Mouse (Mus musculus) heart, adult 2 months (tissue): ENCODE measurements around the gene Pdgfc. TPM values are rescaled to one million over a fixed set of nuclear protein-coding genes. Genes with fewer than 3 reads are reported as not detected.

ENCODE experiments used
- DNase-seq, 2 experiments: peaks; one replicate each; pipeline ENCODE4 v3.0.0; 2021
- H3K27ac ChIP-seq: fragments of 200-600 bp; 2 replicates; pipeline ENCODE4 v1.8.1; 2022
- H3K27me3 ChIP-seq: fragments of 200-500 bp; 2 replicates; pipeline ENCODE4 v1.6.1; 2012; ENCODE audit warnings: mild to moderate bottlenecking, low read length, inconsistent platforms, mixed read lengths; ENCODE audit not compliant: control insufficient read depth, insufficient read depth
- H3K36me3 ChIP-seq: fragments of 200-500 bp; 2 replicates; pipeline ENCODE4 v1.6.1; 2012; ENCODE audit warnings: low read length, inconsistent platforms; ENCODE audit not compliant: control insufficient read depth, insufficient read depth
- H3K4me1 ChIP-seq: fragments of 200-500 bp; 2 replicates; pipeline ENCODE4 v1.6.1; 2011; ENCODE audit warnings: low read length; ENCODE audit not compliant: control insufficient read depth, insufficient read depth
- H3K4me3 ChIP-seq: fragments of 200-600 bp; 2 replicates; pipeline ENCODE4 v1.8.1; 2022
- H3K79me2 ChIP-seq: fragments of 200-500 bp; replicated peaks from 2 replicates; pipeline ENCODE4 v1.6.1; 2012; ENCODE audit warnings: mild to moderate bottlenecking, inconsistent platforms, low read length, moderate library complexity, mixed read lengths; ENCODE audit not compliant: control insufficient read depth, insufficient read depth
- H3K9ac ChIP-seq: fragments of 200-500 bp; 2 replicates; pipeline ENCODE4 v1.6.1; 2012; ENCODE audit warnings: low read depth, mild to moderate bottlenecking, control low read depth, inconsistent platforms, low read length, mixed read lengths
- CTCF ChIP-seq: fragments of 200-600 bp; IDR thresholded peaks from 2 replicates; pipeline ENCODE4 v1.8.1; 2022; ENCODE audit warnings: antibody characterized with exemption, mild to moderate bottlenecking, moderate library complexity
- EP300 ChIP-seq: fragments of 200-500 bp; IDR thresholded peaks from 2 replicates; pipeline ENCODE4 v1.6.1; 2011; ENCODE audit warnings: low read depth, low read length, control low read depth; ENCODE audit not compliant: insufficient read depth
- POLR2A ChIP-seq: fragments of 200-500 bp; IDR thresholded peaks from 2 replicates; pipeline ENCODE4 v1.6.1; 2011; ENCODE audit warnings: mild to moderate bottlenecking, low read depth, low read length, control low read depth; ENCODE audit not compliant: insufficient read depth
- WGBS: fragments of 180-500 bp; shearing (Covaris S2); methylation state at CpG from one replicate; pipeline ENCODE4 v1.1.7; 2018; 5-methylcytosine and 5-hydroxymethylcytosine counted together
- intact Hi-C: fragments of 180-260 bp; cut with DNase I; formaldehyde crosslinking; loops from one replicate; pipeline ENCODE4 v1.15.1; 2025
- polyA plus RNA-seq: library from polyadenylated mRNA; depleted of rRNA; stranded (reverse); fragments of >200 nt; gene quantifications from 2 replicates; pipeline ENCODE4 v1.2.3, GENCODE M21; 2012
- total RNA-seq, 2 experiments: library from RNA; stranded (reverse); gene quantifications; 2 replicates each; pipeline ENCODE4 v1.2.3; 2021

The Pdgfc gene
- total and polyA plus RNA-seq, 3 experiments, result 1.5 to 3.0 (median 2.8) TPM

GRCm38 (mm10) chr3:81101136-81101535 is 64.9 kb downstream of the Pdgfc start:
- Histone ChIP-seq H3K79me2 (no peaks in the 10 kb centered on the region), H3K27me3 (no peaks in the 10 kb centered on the region), H3K36me3 (no peaks in the 10 kb centered on the region), H3K4me3 (no peak overlapping the region), H3K4me1 (no peaks in the 10 kb centered on the region), H3K9ac (no peak overlapping the region), H3K27ac (no peak overlapping the region)
- 80% methylated on average over 1 of the region's 1 CpGs for whole genome bisulfite sequencing
- intact Hi-C loops, result no loop called here
- DNase-seq, result no peak
- no peak for TF ChIP-seq EP300
- TF ChIP-seq POLR2A, result no peak
- no peak for TF ChIP-seq CTCF

GRCm38 (mm10) chr3:81102158-81102876 is 66.1 kb downstream of the Pdgfc start:
- Histone ChIP-seq H3K36me3 (no peaks in the 10 kb centered on the region), H3K4me3 (no peak overlapping the region), H3K79me2 (no peaks in the 10 kb centered on the region), H3K27me3 (no peaks in the 10 kb centered on the region), H3K27ac (no peak overlapping the region), H3K4me1 (no peaks in the 10 kb centered on the region), H3K9ac (no peak overlapping the region)
- intact Hi-C loops, result no loop called here
- no peak for DNase-seq
- 36% methylated on average over 3 of the region's 3 CpGs for WGBS
- TF ChIP-seq EP300, result no peak

- H3K4me1 ChIP-seq, result no peaks in the 10 kb centered on the region
- WGBS, result 81% methylated on average over 5 of the region's 5 CpGs
- H3K4me3 ChIP-seq, result no peak overlapping the region
- no peak overlapping the region for H3K9ac ChIP-seq
- no peak for DNase-seq
- H3K36me3 ChIP-seq, result no peaks in the 10 kb centered on the region
- no peaks in the 10 kb centered on the region for H3K27me3 ChIP-seq
- no peak overlapping the region for H3K27ac ChIP-seq
- TF ChIP-seq POLR2A, result no peak
- no peak for TF ChIP-seq EP300
- no peak for TF ChIP-seq CTCF
- intact Hi-C loops, result no loop called here
- no peaks in the 10 kb centered on the region for H3K79me2 ChIP-seq
Observed at GRCm38 (mm10) chr3:81102877-81103420, 66.7 kb downstream of the Pdgfc start.

- whole genome bisulfite sequencing, result 53% methylated on average over 1 of the region's 1 CpGs
- Histone ChIP-seq H3K9ac (no peak overlapping the region), H3K27me3 (no peaks in the 10 kb centered on the region), H3K36me3 (no peaks in the 10 kb centered on the region), H3K4me1 (no peaks in the 10 kb centered on the region), H3K27ac (no peak overlapping the region), H3K79me2 (no peaks in the 10 kb centered on the region), H3K4me3 (no peak overlapping the region)
- DNase-seq, result no peak
- TF ChIP-seq CTCF, result no peak
- intact Hi-C loops, result no loop called here
Observed at GRCm38 (mm10) chr3:81107515-81107914, 71.3 kb downstream of the Pdgfc start.

GRCm38 (mm10) chr3:81110968-81111367 is 74.8 kb downstream of the Pdgfc start:
- H3K27me3 ChIP-seq, result no peaks in the 10 kb centered on the region
- intact Hi-C loops, result no loop called here
- H3K79me2 ChIP-seq, result no peaks in the 10 kb centered on the region
- WGBS, result 42% methylated on average over 1 of the region's 1 CpGs
- H3K36me3 ChIP-seq, result no peaks in the 10 kb centered on the region
- H3K27ac ChIP-seq, result no peak overlapping the region
- H3K4me3 ChIP-seq, result no peak overlapping the region
- H3K9ac ChIP-seq, result no peak overlapping the region
- TF ChIP-seq POLR2A (no peak), CTCF (no peak), EP300 (no peak)
- no peak for DNase-seq
- H3K4me1 ChIP-seq, result no peaks in the 10 kb centered on the region

- intact Hi-C loops, result no loop called here
- no peaks in the 10 kb centered on the region for H3K36me3 ChIP-seq
- H3K27me3 ChIP-seq, result no peaks in the 10 kb centered on the region
- H3K27ac ChIP-seq, result no peak overlapping the region
- no peaks in the 10 kb centered on the region for H3K4me1 ChIP-seq
- WGBS, result 88% methylated on average over 3 of the region's 3 CpGs
- no peaks in the 10 kb centered on the region for H3K79me2 ChIP-seq
- H3K4me3 ChIP-seq, result no peak overlapping the region
- H3K9ac ChIP-seq, result no peak overlapping the region
- DNase-seq, result no peak
- TF ChIP-seq POLR2A, result no peak
- TF ChIP-seq CTCF, result no peak
- TF ChIP-seq EP300, result no peak
Observed at GRCm38 (mm10) chr3:81112892-81113291, 76.7 kb downstream of the Pdgfc start.
